Mouse (Mus musculus): ENCODE data around the gene Tbl3. TPM values are rescaled to one million over a fixed set of nuclear protein-coding genes. Genes with fewer than 3 reads are reported as not detected.
A peak's percentile ranks its signal among the peaks of the same experiment; 100 is the strongest.
"Not testable (repeated sequence)": the region's sequence is repeated elsewhere in the genome, so short reads cannot be mapped to it uniquely, and the experiment has no call there.

The Tbl3 gene
- total and polyA plus RNA-seq, 3 experiments: 103 to 111 TPM; not detected in 1

- Histone ChIP-seq H3K4me1 (ENCODE audit: control insufficient read depth in 1 of 2, insufficient read depth in 2 of 2, low read length in 2 of 2) (peaks cover 0 to 22% of the 10 kb centered on the region in 2 experiments; a peak in 3 of 4 replicates), H3K79me2 (ENCODE audit: control insufficient read depth, insufficient read depth, low read length, poor library complexity) (peaks cover 24% of the 10 kb centered on the region), H3K36me3 (ENCODE audit: control insufficient read depth in 1 of 2, insufficient read depth in 2 of 2, low read length in 2 of 2) (peaks cover 0 to 10% of the 10 kb centered on the region in 2 experiments; a peak in 2 of 4 replicates)
- TF ChIP-seq SIN3A (IDR thresholded peaks at IDR 0.05; ENCODE audit: low read length): peak; percentile 44; the same call in 1 of the 2 replicates
- H3K9ac ChIP-seq (ENCODE audit: control insufficient read depth, low read depth, low read length, poor library complexity, severe bottlenecking); H3K27me3 ChIP-seq (ENCODE audit: control insufficient read depth in 1 of 2, insufficient read depth in 2 of 2, low read length in 2 of 2); H3K27ac ChIP-seq (ENCODE audit: control insufficient read depth, low read depth, low read length); H3K9me3 ChIP-seq (replicated peaks; ENCODE audit: insufficient read depth, low read length); H3K4me3 ChIP-seq (ENCODE audit: control insufficient read depth in 1 of 2, insufficient read depth in 1 of 2, low read depth in 2 of 2, low read length in 2 of 2): not testable (repeated sequence)
- peak; percentile 30 for DNase-seq (ENCODE audit: low read depth, low spot score)
Observed at GRCm38 (mm10) chr17:24667011-24667410, 40.4 kb downstream of the Tbl3 start.

GRCm38 (mm10) chr17:24658017-24658758, 49.3 kb downstream of the Tbl3 start, which contains the start of gene Npw:
Gene Npw (minus strand): TSS chr17:24658457.
- Histone ChIP-seq H3K4me3 (ENCODE audit: control insufficient read depth in 1 of 2, insufficient read depth in 1 of 2, low read depth in 2 of 2, low read length in 2 of 2) (no peak within 1 kb of the TSS), H3K27ac (ENCODE audit: control insufficient read depth, low read depth, low read length) (no peak within 1 kb of the TSS), H3K79me2 (ENCODE audit: control insufficient read depth, insufficient read depth, low read length, poor library complexity) (no peaks in the 10 kb centered on the region), H3K36me3 (ENCODE audit: control insufficient read depth in 1 of 2, insufficient read depth in 2 of 2, low read length in 2 of 2) (no peaks in the 10 kb centered on the region), H3K27me3 (ENCODE audit: control insufficient read depth in 1 of 2, insufficient read depth in 2 of 2, low read length in 2 of 2) (no peaks in the 10 kb centered on the region), H3K4me1 (ENCODE audit: control insufficient read depth in 1 of 2, insufficient read depth in 2 of 2, low read length in 2 of 2) (no peaks in the 10 kb centered on the region), H3K9me3 (replicated peaks; ENCODE audit: insufficient read depth, low read length) (no peaks in the 10 kb centered on the region), H3K9ac (ENCODE audit: control insufficient read depth, low read depth, low read length, poor library complexity, severe bottlenecking) (no peak within 1 kb of the TSS)
- DNase-seq (ENCODE audit: low read depth, low spot score): no peak
- TF ChIP-seq MYB (IDR thresholded peaks at IDR 0.05; ENCODE audit: low read depth, low read length) (no peak), NRF1 (IDR thresholded peaks at IDR 0.05; ENCODE audit: insufficient read depth, low read depth, low read length, poor library complexity, severe bottlenecking) (no peak), ZNF384 (IDR thresholded peaks at IDR 0.05; ENCODE audit: low read depth, low read length) (no peak), ZMIZ1 (IDR thresholded peaks at IDR 0.05; ENCODE audit: low read depth, low read length) (no peak), POLR2AphosphoS2 (IDR thresholded peaks at IDR 0.05; ENCODE audit: low read length) (no peak), SMC3 (IDR thresholded peaks at IDR 0.05; ENCODE audit: low read depth, low read length) (no peak), JUND (IDR thresholded peaks at IDR 0.05; ENCODE audit: low read depth, low read length) (no peak), RCOR1 (IDR thresholded peaks at IDR 0.05; ENCODE audit: low read depth, low read length) (no peak), HCFC1 (IDR thresholded peaks at IDR 0.05; ENCODE audit: low read depth, low read length) (no peak), MEF2A (IDR thresholded peaks at IDR 0.05; ENCODE audit: extremely low read depth, insufficient replicate concordance, low read depth, low read length, poor library complexity, severe bottlenecking) (no peak), UBTF (IDR thresholded peaks at IDR 0.05; ENCODE audit: borderline replicate concordance, insufficient read depth, low read depth, low read length) (no peak), MAFK (IDR thresholded peaks at IDR 0.05; ENCODE audit: borderline replicate concordance, low read depth, low read length) (no peak), GABPA (IDR thresholded peaks at IDR 0.05; ENCODE audit: low read depth, low read length) (no peak)

Data from MEL (cell line).